Mouse (Mus musculus) lung, adult 2 months (tissue): Measurements from ENCODE around the gene Wdr62. TPM values are rescaled to one million over a fixed set of nuclear protein-coding genes. Genes with fewer than 3 reads are reported as not detected.
A peak's percentile ranks its signal among the peaks of the same experiment; 100 is the strongest.

ENCODE experiments used
- DNase-seq: peaks from one replicate; pipeline ENCODE4 v3.0.0; 2022
- H3K4me1 ChIP-seq: fragments of 200-500 bp; 2 replicates; pipeline ENCODE4 v1.6.1; 2011; ENCODE audit warnings: low read length; ENCODE audit not compliant: control insufficient read depth, insufficient read depth
- H3K4me3 ChIP-seq: fragments of 200-500 bp; replicated peaks from 2 replicates; pipeline ENCODE3; 2011; ENCODE audit warnings: low read depth, mild to moderate bottlenecking, control low read depth, low read length; ENCODE audit errors: extremely low read depth
- CTCF ChIP-seq: fragments of 200-500 bp; IDR thresholded peaks from 2 replicates; pipeline ENCODE4 v1.5.1; 2011; ENCODE audit warnings: mild to moderate bottlenecking, low read length, control low read depth; ENCODE audit not compliant: insufficient read depth
- POLR2A ChIP-seq: fragments of 200-500 bp; IDR thresholded peaks from 2 replicates; pipeline ENCODE4 v1.6.1; 2011; ENCODE audit warnings: low read depth, mild to moderate bottlenecking, control low read depth, low read length, borderline replicate concordance; ENCODE audit errors: extremely low read depth
- WGBS: fragments of 180-500 bp; shearing (Covaris S2); methylation state at CpG from one replicate; pipeline ENCODE4 v1.1.7; 2018; 5-methylcytosine and 5-hydroxymethylcytosine counted together
- polyA plus RNA-seq: library from polyadenylated mRNA; depleted of rRNA; stranded (reverse); fragments of >200 nt; gene quantifications from 2 replicates; pipeline ENCODE4 v1.2.3, GENCODE M21; 2012

Wdr62 gene
- polyA plus RNA-seq, 1 experiment: 24.9 TPM

DNA sequence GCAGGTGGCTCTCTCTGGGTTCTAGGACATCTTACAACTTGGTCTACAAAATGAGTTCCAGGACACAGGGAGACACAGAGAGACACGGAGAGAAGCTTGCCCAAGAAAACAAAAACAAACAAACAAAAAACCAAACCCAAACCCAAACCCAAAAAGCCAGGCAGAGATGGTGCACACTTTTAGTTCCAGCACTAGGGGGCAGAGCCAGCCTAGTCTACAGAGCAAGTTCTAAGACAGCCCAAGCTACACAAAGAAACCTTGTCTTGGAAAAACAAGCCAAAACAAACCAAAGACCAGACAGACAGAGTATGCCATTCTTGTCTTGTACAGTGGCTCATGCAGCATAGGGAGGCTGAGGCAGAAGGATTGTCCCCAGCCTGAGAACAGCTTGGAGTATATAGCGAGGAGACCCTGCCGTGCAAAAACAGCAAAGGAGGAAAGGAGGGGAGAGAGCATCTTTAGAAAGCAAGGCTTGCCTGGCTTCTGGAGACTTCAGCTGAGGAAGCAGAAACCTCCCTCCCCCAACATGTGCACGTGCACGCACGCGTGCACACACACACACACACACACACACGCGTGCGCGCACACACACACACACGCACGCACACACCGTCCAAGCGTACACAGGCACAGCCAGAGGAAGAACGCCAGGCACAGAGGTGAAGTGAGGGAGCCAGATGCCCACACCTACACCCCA, 26.0 kb upstream of the Wdr62 start:
- 90% methylated on average over 16 of the region's 16 CpGs for WGBS

GRCm38 (mm10) chr7:30300914-30301313, 20.7 kb upstream of the Wdr62 start:
- TF ChIP-seq CTCF: peak; percentile 70
- no peak for TF ChIP-seq POLR2A

More for the DNA sequence above, 26.0 kb upstream of the Wdr62 start:
- DNase-seq: no peak
- Histone ChIP-seq H3K4me3 (no peak overlapping the region), H3K4me1 (peaks cover 5% of the 10 kb centered on the region)
- TF ChIP-seq POLR2A (no peak), CTCF (no peak)

DNA sequence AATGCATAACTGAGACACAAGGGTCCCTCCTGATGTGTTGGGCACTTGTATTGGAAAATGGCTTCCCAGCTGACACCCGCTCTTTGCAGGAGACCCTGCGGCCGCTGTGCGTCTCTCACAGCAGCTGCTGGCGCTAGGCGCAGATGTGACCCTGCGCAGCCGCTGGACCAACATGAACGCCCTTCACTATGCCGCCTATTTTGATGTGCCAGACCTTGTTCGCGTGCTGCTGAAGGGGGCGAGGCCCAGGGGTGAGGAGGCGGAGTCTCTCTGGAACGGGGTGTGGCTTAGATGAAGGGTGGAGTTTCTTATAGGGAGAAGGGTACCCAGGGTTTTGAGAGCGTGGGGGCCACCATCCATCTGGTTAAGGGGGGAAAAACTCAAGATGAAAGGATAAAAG, 17.0 kb upstream of the Wdr62 start:
- no peak for DNase-seq
- 78% methylated on average over 16 of the region's 16 CpGs for WGBS
- H3K4me1 ChIP-seq: no peaks in the 10 kb centered on the region
- H3K4me3 ChIP-seq: no peak overlapping the region
- no peak for TF ChIP-seq POLR2A
- TF ChIP-seq CTCF: no peak

More at GRCm38 (mm10) chr7:30300914-30301313, 20.7 kb upstream of the Wdr62 start:
- WGBS: 46% methylated on average over 3 of the region's 3 CpGs
- no peak overlapping the region for H3K4me3 ChIP-seq
- H3K4me1 ChIP-seq: no peaks in the 10 kb centered on the region
- no peak for DNase-seq

- TF ChIP-seq POLR2A (no peak), CTCF (no peak)
- Histone ChIP-seq H3K4me3 (no peak overlapping the region), H3K4me1 (no peaks in the 10 kb centered on the region)
- WGBS: 91% methylated on average over 15 of the region's 15 CpGs
- no peak for DNase-seq
Observed at GRCm38 (mm10) chr7:30296816-30297215, 16.6 kb upstream of the Wdr62 start.

DNA sequence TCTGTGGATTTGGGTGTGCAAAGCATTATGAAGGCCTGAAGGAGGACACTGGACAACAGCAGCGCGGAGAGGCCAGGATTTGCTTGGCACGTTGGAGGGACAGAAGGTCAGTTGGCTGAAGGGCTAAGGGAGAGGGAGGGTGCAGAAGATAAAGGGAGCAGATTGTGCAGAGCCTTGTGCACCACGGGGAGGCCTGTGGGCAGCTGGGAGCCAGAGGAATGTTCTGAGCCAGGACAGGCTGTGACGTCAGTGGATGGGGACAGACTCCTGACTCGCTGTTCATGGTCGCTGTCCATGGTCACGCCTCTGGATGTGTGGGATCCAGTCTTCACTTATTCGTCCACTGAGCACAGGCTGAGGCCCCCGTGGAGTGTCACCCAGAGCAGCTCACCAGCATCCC, 14.9 kb upstream of the Wdr62 start:
- no peaks in the 10 kb centered on the region for H3K4me1 ChIP-seq
- H3K4me3 ChIP-seq: no peak overlapping the region
- 47% methylated on average over 10 of the region's 10 CpGs for WGBS
- TF ChIP-seq POLR2A (no peak), CTCF (no peak)
- no peak for DNase-seq

DNA sequence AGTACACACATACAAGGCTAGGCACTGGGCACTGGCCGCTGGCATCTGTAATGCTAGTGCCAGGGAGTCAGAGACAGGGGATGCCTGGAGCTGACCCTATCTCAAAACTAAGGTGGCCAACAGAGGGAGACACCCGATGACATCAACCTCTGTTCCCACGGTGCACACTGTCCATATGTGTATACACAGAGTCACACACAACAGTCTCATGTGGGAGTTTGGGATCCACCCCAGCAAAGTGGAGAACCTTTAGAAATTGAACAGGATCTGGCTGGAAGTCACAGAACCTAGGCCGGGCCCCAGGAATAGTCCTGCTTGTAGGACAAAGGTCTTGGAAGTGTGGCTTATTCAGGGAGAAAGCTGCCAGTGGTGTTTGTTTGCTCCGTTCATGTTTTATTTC, 14.1 kb upstream of the Wdr62 start:
- Histone ChIP-seq H3K4me1 (no peaks in the 10 kb centered on the region), H3K4me3 (no peak overlapping the region)
- no peak for DNase-seq
- WGBS: 77% methylated on average over 5 of the region's 5 CpGs
- TF ChIP-seq POLR2A: no peak
- no peak for TF ChIP-seq CTCF

- H3K4me3 ChIP-seq: no peak overlapping the region
- H3K4me1 ChIP-seq: no peaks in the 10 kb centered on the region
- no peak for DNase-seq
- WGBS: 75% methylated on average over 13 of the region's 13 CpGs
- TF ChIP-seq POLR2A (no peak), CTCF (no peak)
Observed at GRCm38 (mm10) chr7:30293795-30294194, 13.6 kb upstream of the Wdr62 start.

DNA sequence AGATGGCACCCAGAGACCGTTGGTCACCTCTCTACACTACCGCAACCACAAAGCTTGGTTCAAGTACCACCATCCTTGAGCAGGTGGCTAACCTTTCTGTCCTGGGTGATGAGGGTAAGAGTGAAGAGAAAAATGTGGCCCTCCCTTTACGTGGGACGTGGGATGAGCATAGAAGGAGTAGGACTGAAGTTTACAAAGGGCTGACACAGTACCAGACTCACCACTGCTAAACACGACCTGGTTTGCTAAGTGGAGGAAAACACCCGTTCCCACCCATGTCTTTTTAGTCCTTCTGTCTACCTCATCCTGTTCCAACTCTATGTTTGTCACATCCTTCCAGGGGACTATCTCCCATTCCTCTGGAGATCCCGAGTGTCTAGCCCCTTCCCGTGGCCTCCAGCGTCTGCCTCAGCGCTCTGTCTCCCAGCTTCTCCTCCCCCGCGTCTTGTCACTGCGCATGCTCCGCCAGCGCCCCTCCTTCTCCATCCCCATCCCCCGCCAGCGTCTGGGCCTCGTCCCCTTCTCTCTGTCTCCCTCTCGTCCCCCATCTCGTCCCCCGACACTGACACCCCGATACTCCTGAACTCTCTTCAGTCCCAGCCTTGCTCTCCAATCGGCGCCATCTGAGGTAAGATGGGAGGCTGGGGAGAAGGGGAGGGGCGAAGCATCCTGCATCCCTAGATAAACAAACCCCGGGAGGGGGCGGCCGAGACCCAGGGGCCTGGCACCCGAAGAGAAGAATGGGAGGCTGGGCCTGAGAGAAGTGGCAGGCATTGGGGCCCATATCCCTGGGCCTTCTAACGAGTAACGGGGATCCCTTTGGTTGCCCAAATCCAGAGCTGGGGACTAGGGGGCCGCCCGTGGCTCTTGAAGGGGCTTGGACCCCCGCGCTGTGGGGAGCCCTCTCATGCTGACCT, 11.3 kb upstream of the Wdr62 start, which contains the start of gene Clip3:
Gene Clip3, plus strand, starts transcription at position 514 of the 917 bp plus-strand sequence.
- peak; percentile 51; the same call in 1 of the 2 replicates for TF ChIP-seq POLR2A
- no peak for TF ChIP-seq CTCF
- DNase-seq: peak; percentile 18
- WGBS: 8% methylated on average over 35 of the region's 35 CpGs
- peak within 1 kb of the TSS; percentile 65 for H3K4me3 ChIP-seq
- no peaks in the 10 kb centered on the region for H3K4me1 ChIP-seq

- WGBS: 63% methylated on average over 10 of the region's 10 CpGs
- TF ChIP-seq CTCF (no peak), POLR2A (no peak)
- no peak for DNase-seq
- no peaks in the 10 kb centered on the region for H3K4me1 ChIP-seq
- no peak overlapping the region for H3K4me3 ChIP-seq
Observed at GRCm38 (mm10) chr7:30289714-30290399, 9.6 kb upstream of the Wdr62 start.
